Mouse (Mus musculus) forebrain, embryonic 13.5 days (tissue): ENCODE measurements at regions not wholly inside any gene's neighbourhood (a gene's known extent, or its start where the extent isn't known, plus 50 kb on each side); places are given as distances from the start of the nearest gene placed in this dataset.

Experiments
- ATAC-seq: fragments of 200-750 bp; cut with Nextera tagmentation; 2 replicates; pipeline ENCODE4 v1.8.0; 2017
- H3K27ac ChIP-seq: fragments of 300-500 bp; sonication (generic); 2 replicates; pipeline ENCODE4 v1.5.1; 2015; ENCODE audit warnings: inconsistent platforms, mild to moderate bottlenecking, moderate library complexity
- H3K27me3 ChIP-seq: fragments of 300-500 bp; sonication (generic); 2 replicates; pipeline ENCODE4 v1.6.1; 2015; ENCODE audit warnings: mild to moderate bottlenecking, inconsistent platforms
- H3K36me3 ChIP-seq: fragments of 300-500 bp; sonication (generic); 2 replicates; pipeline ENCODE4 v1.6.1; 2015; ENCODE audit warnings: mild to moderate bottlenecking, inconsistent platforms; ENCODE audit not compliant: poor library complexity, severe bottlenecking
- H3K4me1 ChIP-seq: fragments of 300-500 bp; sonication (generic); 2 replicates; pipeline ENCODE4 v1.6.1; 2015; ENCODE audit warnings: inconsistent platforms
- H3K4me2 ChIP-seq: fragments of 300-500 bp; sonication (generic); 2 replicates; pipeline ENCODE4 v1.6.1; 2015; ENCODE audit warnings: inconsistent platforms, mild to moderate bottlenecking, moderate library complexity
- H3K4me3 ChIP-seq: fragments of 300-500 bp; sonication (generic); 2 replicates; pipeline ENCODE4 v1.5.1; 2015; ENCODE audit warnings: mild to moderate bottlenecking, inconsistent platforms
- H3K9ac ChIP-seq: fragments of 300-500 bp; sonication (generic); 2 replicates; pipeline ENCODE4 v1.6.1; 2015; ENCODE audit warnings: mild to moderate bottlenecking, inconsistent platforms
- H3K9me3 ChIP-seq: fragments of 300-500 bp; sonication (generic); replicated peaks from 2 replicates; pipeline ENCODE4 v1.6.1; 2016; ENCODE audit warnings: inconsistent platforms
- WGBS: fragments of 180-500 bp; shearing (Covaris S2); methylation state at CpG from one replicate; pipeline ENCODE4 v1.1.7; 2015; 5-methylcytosine and 5-hydroxymethylcytosine counted together

- H3K9ac ChIP-seq = no peak overlapping the region
Measured at GRCm38 (mm10) chr15:12066857-12067211, 50.8 kb upstream of the Zfr start.

GRCm38 (mm10) chr15:12066176-12066856 is 51.3 kb upstream of the Zfr start:
- WGBS = 42% methylated on average over 14 of the region's 14 CpGs
- Histone ChIP-seq H3K27ac (peak overlapping the region; percentile 57), H3K4me2 (no peak overlapping the region), H3K36me3 (no peaks in the 10 kb centered on the region), H3K27me3 (no peaks in the 10 kb centered on the region), H3K4me1 (no peaks in the 10 kb centered on the region), H3K4me3 (no peak overlapping the region), H3K9ac (no peak overlapping the region), H3K9me3 (peaks cover 8% of the 10 kb centered on the region; the same call in 1 of the 2 replicates)
- ATAC-seq = peak; percentile 78

More at GRCm38 (mm10) chr15:12066857-12067211, 50.8 kb upstream of the Zfr start:
- Histone ChIP-seq H3K4me1 (no peaks in the 10 kb centered on the region), H3K27me3 (no peaks in the 10 kb centered on the region), H3K4me2 (no peak overlapping the region), H3K27ac (peak overlapping the region; percentile 57; the same call in 1 of the 2 replicates), H3K36me3 (no peaks in the 10 kb centered on the region), H3K4me3 (no peak overlapping the region), H3K9me3 (peaks cover 8% of the 10 kb centered on the region; the same call in 1 of the 2 replicates)
- 77% methylated on average over 6 of the region's 6 CpGs for WGBS
- ATAC-seq = no peak

- Histone ChIP-seq H3K27me3 (no peaks in the 10 kb centered on the region), H3K9ac (no peak overlapping the region), H3K4me3 (no peak overlapping the region), H3K4me2 (no peak overlapping the region), H3K4me1 (no peaks in the 10 kb centered on the region), H3K27ac (no peak overlapping the region), H3K9me3 (no peaks in the 10 kb centered on the region), H3K36me3 (no peaks in the 10 kb centered on the region)
- WGBS = 91% methylated on average over 3 of the region's 3 CpGs
- ATAC-seq = no peak
Measured at GRCm38 (mm10) chr15:12054870-12055269, 58.1 kb upstream of the Sub1 start.

- no peak for ATAC-seq
- H3K27ac ChIP-seq = no peak overlapping the region
- WGBS = 92% methylated on average over 7 of the region's 7 CpGs
Measured at GRCm38 (mm10) chr15:12053610-12054009, 56.8 kb upstream of the Sub1 start.

GRCm38 (mm10) chr15:12048965-12049364 is 52.2 kb upstream of the Sub1 start:
- no peak overlapping the region for H3K27ac ChIP-seq
- H3K27me3 ChIP-seq = no peaks in the 10 kb centered on the region
- no peaks in the 10 kb centered on the region for H3K9me3 ChIP-seq
- no peak overlapping the region for H3K4me3 ChIP-seq
- H3K36me3 ChIP-seq = no peaks in the 10 kb centered on the region
- no peak overlapping the region for H3K9ac ChIP-seq
- WGBS = 96% methylated on average over 10 of the region's 10 CpGs
- no peak for ATAC-seq
- H3K4me1 ChIP-seq = no peaks in the 10 kb centered on the region
- H3K4me2 ChIP-seq = no peak overlapping the region

More at GRCm38 (mm10) chr15:12053610-12054009, 56.8 kb upstream of the Sub1 start:
- Histone ChIP-seq H3K9ac (no peak overlapping the region), H3K27me3 (no peaks in the 10 kb centered on the region), H3K4me3 (no peak overlapping the region), H3K9me3 (no peaks in the 10 kb centered on the region), H3K36me3 (no peaks in the 10 kb centered on the region), H3K4me2 (no peak overlapping the region), H3K4me1 (no peaks in the 10 kb centered on the region)

- H3K36me3 ChIP-seq = no peaks in the 10 kb centered on the region
- H3K27ac ChIP-seq = no peak overlapping the region
- no peak overlapping the region for H3K4me3 ChIP-seq
- H3K27me3 ChIP-seq = no peaks in the 10 kb centered on the region
- no peak for ATAC-seq
- 83% methylated on average over 3 of the region's 3 CpGs for WGBS
- no peak overlapping the region for H3K9ac ChIP-seq
- no peaks in the 10 kb centered on the region for H3K4me1 ChIP-seq
- H3K4me2 ChIP-seq = no peak overlapping the region
- H3K9me3 ChIP-seq = no peaks in the 10 kb centered on the region
Measured at GRCm38 (mm10) chr15:12048214-12048507, 51.4 kb upstream of the Sub1 start.

GRCm38 (mm10) chr15:12047349-12048213 is 50.8 kb upstream of the Sub1 start:
- H3K4me2 ChIP-seq = no peak overlapping the region
- H3K9me3 ChIP-seq = no peaks in the 10 kb centered on the region
- no peak overlapping the region for H3K9ac ChIP-seq
- H3K27me3 ChIP-seq = no peaks in the 10 kb centered on the region
- H3K4me3 ChIP-seq = no peak overlapping the region
- H3K27ac ChIP-seq = no peak overlapping the region
- ATAC-seq = no peak
- H3K4me1 ChIP-seq = no peaks in the 10 kb centered on the region
- 91% methylated on average over 18 of the region's 18 CpGs for WGBS
- H3K36me3 ChIP-seq = no peaks in the 10 kb centered on the region
